Mouse (Mus musculus): ENCODE data around the gene Pias1.
"Not testable (repeated sequence)": the region's sequence is repeated elsewhere in the genome, so short reads cannot be mapped to it uniquely, and the experiment has no call there.

The Pias1 gene

DNA sequence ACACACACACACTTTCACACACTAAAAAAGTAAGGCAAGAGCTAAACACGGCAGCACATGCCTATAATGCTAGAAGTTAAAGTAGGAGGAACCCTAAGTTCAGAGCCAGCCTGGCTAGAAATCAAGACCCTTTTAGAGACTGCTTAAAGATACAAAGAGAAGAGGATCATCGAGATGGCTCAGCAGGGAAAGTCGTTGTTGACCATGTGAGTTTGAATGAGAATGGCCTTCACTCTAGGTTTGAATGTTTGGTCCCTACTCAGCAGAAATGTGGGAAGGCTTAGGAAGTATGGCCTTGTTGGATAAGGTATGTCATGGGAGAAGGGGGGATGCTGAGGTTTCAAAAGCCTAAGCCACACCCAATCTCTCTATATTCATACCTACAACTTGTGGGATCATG, 46.8 kb downstream of the Pias1 start:
- DNase-seq (ENCODE audit: low read depth), result no peak

DNA sequence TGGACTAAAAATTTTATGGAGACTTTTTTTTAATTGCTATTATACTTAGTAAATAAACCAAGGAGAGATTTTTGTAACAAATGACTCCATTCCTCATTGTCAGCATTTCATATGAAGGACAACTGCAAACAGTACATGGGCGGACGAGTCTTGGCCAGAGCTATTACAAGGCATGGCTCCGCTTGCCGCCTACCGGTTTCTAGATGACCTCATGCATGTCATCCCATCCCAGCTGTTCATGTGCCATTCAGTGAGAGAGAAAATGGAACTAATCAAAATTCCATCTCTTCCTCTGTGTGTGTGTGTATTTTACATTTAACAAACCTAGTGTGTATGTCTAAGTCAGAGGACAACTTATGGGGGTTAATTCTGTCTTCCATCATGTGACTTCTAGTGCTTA, 51.9 kb downstream of the Pias1 start:
- no peak for DNase-seq (ENCODE audit: low read depth)

DNA sequence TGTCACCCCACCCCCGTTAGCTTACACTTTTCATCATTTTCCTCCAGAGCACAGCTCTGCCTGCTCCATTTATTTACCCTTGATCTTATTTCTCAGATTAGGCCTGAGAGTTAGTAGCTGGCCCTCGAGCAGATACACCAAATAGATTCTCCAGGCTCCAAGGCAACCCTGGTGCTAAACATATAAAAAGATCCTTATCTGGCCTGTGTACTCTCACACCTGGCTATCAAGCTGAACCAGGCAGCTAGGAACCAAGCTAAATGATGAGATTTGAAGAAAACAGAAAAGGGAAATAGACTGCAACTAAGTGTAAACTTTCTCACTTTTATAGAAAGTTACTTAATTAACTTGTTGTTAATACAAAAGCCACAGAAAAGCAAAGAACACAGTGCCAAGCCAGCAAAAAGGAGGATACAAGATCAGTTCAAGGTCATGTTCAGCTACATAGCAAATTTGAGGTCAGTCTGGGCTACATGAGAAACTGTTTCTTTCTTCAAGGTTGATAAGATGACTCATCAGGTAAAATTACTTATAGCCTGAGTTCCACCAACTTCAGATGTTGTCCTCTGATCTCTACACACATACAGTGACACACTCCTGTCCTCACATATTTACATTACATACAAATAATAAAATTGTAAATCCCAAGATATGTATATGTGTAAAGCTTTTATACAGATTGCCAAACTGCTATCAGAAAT, 52.9 kb downstream of the Pias1 start:
- no peak for DNase-seq (ENCODE audit: low read depth)

DNA sequence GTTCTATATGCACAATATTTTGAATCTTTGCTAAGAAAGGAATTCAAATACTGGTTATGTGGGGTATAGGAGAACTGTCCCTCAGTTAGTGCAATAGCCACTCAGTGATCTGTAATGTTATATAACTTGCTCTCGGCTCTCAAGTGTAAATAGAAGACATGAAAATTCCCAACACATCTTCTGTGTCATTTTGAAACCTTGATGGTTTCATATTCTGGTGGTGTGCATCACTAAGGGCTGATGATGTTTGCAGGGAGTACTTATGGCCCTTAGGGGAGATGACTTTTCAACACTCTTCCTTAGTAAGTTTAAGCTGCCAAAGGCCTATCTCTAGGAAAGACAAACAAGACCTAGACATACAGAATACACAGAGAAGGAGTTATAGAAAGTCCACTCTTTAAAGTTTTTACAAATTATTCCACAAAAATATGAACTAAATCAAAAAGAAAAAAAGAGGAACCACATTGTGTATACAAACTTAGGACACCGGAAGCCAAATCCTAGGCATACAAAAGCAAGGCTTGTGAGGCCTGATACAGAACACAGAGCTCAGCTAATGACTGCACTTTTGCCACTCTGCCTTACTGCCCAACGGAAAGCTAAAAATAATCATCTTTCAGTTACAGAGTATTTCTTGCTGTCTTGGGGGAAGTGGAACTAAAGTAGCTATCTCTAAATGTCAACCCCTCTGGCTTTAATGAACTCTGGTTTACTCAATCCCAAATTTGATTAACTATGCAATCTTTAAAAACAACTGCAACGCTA, 55.0 kb downstream of the Pias1 start:
- DNase-seq (ENCODE audit: low read depth), result no peak

DNA sequence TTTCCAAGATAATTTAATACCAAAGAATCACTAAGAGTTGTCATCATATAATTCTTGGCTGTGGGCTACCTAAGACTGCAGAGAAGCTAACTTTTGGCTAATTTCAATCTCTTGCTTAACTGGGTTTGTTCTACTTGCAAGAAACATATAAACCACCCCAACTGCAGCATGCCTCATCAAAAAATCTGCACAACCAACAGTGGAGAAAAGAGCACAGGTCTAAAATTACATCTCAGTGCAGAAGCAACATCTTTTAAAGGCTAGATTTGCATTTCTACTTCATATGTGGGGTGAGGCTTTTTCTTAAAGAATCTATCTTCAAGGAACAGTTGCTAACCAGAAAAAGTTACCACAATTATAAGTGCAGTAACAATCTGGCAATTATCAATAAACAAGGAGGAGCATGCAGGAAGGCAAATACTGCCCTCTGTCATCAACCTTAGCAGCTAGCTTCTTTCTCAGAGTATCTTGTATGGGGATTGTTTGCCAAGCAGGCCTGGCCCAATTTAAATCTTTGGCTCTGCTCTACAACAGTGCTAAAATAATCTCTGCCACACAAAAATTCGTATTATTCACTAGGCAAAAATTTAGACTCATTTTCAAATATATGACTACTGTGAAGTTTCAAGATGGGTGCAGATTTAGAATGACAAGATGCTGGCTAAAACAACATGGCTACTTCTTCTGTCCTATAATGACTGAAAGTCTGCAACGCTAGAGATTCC, 62.7 kb downstream of the Pias1 start:
- no peak for DNase-seq (ENCODE audit: low read depth)

DNA sequence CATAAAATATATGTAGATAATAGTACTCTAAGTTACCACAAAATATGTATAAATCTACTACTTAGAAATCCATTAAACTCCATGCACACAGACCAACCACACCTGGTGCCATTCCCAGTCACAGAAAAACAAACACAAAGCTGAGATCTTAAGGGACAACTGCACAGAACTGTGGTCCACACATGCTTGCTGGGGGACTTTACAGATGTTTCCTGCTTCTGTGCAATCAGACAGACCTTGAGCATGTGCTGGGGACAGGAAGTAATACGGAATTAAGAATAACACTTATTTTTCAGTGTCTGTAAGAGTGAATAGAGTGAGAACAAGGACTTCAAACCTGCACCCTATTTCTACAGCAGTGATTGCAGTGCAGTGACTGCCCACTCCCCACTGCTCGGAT, 66.8 kb downstream of the Pias1 start:
- DNase-seq (ENCODE audit: low read depth), result no peak

DNA sequence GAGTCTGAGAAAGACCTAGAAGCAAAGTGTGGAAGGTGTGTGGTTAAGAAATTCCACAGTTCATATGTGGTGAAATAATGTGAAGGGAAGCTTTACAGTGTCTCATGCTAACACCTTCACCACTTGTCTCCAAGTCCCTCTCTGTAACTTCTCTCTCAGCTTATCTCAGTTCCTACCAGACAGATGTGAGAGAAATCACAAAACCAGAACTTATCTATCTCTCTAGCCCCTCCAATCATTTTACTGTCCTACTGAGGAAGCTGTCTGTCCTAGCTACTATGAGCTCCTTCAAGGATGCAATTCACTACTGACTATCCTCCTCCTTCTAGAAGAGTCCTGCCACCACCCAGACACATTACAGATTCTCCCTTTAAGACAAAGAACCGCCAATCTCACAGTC, 70.7 kb downstream of the Pias1 start:
- DNase-seq (ENCODE audit: low read depth), result no peak

DNA sequence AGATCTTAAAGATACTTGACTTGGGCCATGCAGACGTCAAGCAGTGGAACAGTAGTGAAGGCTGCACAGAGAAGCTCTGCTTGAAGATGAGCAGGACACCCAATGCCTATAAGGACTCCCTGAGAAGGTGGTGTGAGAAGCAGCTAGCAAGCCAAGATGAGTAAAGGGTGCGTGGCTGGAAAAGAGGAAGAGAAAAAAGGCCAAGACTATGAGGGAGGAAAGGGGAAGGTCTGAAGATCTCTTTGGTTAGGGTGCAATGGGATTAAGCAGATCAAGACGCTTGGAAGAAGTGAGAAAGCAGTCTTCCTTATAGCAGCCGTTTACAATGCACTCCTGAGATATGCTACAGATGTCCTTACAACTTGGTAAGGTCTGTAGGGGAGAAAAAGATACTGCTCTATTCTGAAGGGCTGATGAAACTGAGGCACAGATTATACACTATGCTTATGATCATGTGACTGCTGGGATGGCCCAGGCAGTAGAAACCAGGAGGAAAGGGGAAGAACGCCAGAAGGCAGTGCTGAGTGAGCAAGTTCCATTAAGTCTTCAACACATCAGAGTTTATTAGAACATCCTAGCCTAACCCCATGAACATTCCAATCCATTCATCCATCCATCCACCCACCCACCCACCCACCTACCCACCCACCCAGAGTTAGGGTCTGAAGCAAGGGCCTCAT, 74.2 kb downstream of the Pias1 start:
- DNase-seq (ENCODE audit: low read depth), result no peak

DNA sequence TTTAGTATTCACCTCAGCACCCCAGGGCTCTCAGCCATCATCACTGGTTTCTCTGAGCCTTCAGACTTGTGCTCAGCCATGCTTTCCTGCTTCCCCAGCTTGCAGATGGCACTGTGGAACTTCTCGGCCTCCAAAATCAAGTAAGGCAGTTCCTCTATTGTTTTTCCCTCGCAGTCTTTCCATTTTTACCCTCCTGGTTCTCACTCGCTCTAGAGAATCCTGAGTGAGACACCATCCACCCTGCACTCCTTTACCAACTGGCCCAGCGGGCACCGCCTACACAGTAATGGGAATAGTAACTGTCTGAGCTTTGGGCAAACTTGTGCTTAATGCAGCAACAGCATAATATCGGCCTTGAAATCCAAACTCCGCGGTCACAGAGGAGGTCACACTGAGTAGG, 82.7 kb downstream of the Pias1 start:
- DNase-seq (ENCODE audit: low read depth), result no peak

DNA sequence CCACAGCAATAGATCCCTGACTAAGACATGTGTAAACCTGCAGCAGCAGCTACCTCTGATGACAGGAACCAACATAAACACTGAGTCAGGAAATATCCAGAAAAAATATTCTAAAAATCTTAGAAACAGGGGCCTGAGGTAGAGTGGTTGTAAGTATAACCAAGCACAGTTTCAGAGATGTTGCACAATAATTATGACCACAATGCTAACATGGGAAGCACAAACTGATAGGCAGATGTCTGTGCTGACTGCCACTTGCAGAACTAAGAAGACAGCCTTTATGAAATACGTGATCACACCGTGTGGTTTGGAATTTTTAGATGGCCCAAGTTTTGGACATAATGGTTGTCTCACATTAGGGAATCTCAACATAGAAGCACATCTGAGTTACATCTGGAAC, 83.9 kb downstream of the Pias1 start:
- DNase-seq (ENCODE audit: low read depth), result no peak

DNA sequence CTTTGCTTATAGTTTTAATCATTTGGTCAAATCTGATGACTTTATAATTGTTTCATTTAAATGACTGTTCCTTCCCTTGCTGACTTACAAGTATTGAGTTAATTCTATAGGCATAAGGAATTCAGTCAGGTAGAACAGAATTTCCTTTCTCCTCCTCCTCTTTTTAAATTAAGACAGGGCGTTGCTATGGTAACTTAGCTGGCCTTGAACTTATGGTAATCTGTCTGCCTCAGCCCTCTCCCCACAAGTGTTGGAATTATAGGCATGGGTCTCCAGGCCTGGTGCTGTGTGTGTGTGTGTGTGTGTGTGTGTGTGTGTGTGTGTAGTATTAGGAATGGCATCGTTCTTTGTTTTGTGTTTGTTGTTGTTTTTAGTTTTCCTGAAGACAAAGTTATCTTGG, 86.0 kb downstream of the Pias1 start:
- no peak for DNase-seq (ENCODE audit: low read depth)

DNA sequence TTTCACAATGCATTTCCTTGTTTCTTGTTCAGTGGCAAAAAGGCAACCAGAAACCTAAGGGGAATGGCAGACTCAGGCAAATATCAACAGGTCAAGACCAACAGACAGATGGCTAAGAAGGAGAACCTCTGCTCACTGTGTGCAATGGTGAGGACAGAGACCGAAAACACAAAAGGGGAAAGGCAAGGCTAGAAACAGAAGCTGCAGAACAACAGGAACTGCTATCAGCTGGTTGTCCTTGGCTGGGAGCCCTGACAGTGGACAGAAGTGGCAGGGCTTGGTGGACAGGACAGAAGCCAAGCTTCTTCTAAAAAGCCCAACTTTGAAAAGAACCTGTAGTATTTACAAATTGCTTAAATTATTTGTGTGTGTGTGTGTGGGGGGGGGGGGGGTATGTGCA, 93.2 kb downstream of the Pias1 start:
- no peak for DNase-seq (ENCODE audit: low read depth)

DNA sequence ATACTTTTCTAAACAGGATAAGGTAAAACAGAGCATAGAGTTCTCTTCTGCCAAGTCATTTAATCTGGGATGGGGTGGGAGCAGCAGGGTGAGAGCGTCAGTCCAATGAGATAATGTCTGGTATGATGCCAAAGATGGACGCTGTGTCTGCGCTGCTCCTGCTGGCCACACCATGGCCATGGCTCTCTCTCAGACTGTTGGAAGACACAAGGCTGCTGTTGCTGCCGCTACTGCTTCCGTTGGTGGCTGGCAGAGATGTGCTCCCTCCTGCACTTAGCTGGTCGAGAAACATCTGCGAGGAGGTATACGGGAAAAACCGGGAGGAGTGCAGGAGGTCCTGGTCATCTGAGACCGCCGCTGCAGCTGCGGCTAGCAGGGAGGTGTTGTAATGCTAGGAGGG, 105.9 kb downstream of the Pias1 start:
- DNase-seq (ENCODE audit: low read depth), result no peak

DNA sequence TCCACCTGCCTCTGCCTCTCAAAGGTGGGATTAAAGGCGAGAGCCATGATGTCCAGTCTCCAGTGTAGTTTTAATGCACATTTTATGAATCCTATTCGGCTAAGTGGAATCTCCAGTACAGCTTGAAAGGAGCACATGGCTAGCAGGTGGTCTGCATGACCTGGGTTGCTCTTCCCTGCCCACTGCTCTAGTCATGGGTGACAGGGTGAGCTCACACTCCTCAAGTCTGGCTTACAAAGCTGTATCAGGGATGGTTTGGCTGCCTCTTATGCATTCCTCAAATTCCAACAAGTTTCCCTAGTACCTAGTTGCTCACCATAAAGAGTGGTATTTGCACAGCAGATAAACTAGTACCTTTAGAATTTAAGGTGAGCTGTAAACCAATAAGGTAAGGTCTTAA, 109.9 kb downstream of the Pias1 start:
- DNase-seq (ENCODE audit: low read depth), result no peak

DNA sequence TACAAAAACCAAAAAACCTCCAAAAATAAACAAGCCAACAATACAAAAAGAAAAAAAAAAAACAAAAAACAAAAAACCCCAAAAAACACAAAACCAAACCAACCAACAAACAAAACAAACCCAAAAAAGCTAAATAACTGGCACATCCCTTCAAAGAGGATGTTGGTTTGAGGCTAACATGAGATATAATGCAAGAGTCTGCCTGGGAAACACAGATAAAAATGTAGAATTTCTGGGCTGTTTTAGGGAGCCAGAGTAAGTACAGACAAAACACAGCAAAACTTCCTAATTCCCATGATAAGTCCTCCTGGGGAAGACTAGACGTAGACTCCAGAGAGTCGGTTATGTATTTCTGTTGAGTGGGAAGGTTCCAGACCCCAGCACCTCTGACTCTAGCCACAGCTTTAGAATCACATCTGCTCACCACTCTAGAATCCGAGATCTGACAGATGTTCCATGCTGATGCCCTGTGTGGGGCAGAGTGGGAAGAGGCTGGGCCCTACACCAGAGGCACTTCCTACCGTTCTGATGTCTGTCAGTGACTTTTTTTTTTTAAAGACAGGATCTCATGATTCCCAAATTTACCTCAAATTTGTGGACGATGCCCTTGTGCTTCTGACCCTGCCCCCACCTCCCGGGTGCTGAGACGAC, 110.6 kb downstream of the Pias1 start:
- no peak for DNase-seq (ENCODE audit: low read depth)

DNA sequence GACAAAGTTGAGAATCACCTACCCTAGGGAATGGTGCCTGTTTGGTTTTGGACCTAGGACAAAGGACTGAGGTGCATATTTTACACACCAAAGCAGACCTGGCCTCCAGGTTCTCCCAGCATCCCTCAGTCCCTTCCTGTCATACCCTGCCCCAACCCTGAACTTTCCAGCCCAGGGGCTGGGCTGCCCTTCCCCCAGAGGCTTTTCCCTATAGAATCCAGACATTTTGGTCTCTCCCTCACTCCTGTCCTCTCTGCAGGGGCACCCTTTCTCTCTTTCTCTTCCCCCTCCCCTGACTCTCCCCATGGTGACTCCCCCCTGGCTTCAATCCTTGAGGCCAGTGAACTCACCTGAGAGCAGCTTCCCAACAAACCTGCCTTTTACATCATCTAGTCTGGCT, 117.0 kb downstream of the Pias1 start:
- no peak for DNase-seq (ENCODE audit: low read depth)

DNA sequence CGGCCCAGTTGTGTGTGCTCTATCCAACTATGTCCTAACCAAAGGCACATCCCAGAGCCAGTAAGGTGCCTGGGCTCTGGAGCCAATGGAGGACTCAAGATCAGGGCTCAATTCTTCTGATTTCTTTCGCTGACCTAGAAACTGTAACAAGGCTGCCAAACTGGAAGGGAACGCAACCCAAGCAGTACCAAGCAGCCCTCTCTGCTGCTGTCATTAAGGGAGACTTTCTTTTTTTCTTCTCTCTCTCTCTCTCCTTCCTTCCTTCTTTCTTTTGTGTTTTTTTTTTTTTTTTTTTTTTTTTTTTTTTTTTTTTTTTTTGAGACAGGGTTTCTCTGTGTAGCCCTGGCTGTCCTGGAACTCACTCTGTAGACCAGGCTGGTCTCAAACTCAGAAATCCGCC, 118.5 kb downstream of the Pias1 start:
- not testable (repeated sequence) for DNase-seq (ENCODE audit: low read depth)

DNA sequence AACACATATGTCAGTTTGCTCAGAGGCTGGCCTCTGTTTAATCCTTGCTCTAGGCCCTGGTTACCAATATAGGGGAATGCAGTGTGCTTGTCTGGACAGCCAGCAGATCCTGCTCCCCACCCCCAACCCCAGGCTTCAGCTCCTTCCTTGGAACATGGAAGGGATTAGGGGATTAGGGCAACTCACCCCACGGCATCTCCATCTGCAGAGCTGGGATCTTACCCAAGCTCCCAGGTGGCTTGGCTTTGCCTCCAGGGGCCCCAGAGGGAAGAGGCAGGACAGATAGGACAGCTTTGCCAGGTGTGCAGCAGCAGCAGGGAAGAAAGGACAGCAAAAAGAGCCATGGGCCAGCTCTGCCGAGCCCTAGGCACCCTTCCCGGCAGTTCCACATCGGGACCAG, 126.9 kb downstream of the Pias1 start:
- no peak for DNase-seq (ENCODE audit: low read depth)

DNA sequence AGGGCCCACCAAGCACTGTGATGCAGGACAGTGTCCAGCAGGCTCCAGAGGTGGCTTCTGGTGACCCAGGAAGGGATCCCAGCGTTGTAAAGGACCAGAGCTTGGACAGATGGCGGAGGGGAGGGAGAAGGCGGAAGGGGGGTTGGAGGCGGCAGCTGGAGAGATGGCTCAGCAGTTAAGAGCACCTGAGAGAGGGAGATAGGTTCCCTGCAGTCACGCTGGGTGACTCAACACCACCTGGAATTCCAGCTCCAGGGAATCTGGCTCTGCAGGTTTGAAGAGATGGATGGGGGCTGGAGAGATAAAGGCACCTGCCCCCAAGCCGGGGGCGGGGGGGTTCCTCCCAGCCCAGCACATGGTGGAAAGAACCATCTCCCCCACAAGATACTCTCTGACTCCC, 127.6 kb downstream of the Pias1 start:
- not testable (repeated sequence) for DNase-seq (ENCODE audit: low read depth)

DNA sequence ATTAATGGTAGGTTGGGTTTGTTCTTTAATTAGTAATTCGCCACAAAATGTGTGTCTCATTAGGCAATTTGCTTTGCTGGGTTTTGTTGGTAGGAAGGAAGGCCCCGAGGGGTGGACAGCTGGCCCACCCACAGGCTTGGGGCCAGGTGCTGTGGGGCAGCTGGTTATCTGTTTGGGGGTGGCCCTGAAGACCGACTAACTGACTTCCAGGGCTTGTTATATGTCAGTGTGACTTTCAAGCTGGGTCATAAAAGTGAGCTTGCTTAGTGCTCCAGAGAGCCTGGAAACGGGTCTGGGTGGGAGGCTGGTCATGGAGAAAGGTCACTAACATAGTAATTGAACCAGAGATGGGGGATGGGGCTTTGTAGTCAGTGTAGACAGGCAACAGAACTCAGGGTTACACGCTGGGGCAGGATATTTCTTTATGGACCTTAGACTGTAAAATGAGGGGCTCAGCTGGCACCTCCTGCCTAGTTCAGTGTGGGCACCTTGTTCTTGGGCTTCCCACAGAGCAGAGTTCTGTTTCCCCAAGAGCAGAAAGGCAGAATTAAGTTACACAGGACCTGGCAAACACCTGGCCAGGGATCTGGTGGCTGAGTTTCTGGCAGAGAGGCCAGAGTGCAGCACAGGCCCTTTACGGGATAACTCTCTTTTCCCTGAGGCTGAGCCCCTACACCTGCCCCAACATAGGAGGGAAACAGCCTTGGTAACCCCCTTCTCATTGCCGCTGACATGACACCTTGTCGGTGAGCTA, 129.3 kb downstream of the Pias1 start:
- DNase-seq (ENCODE audit: low read depth), result no peak

DNA sequence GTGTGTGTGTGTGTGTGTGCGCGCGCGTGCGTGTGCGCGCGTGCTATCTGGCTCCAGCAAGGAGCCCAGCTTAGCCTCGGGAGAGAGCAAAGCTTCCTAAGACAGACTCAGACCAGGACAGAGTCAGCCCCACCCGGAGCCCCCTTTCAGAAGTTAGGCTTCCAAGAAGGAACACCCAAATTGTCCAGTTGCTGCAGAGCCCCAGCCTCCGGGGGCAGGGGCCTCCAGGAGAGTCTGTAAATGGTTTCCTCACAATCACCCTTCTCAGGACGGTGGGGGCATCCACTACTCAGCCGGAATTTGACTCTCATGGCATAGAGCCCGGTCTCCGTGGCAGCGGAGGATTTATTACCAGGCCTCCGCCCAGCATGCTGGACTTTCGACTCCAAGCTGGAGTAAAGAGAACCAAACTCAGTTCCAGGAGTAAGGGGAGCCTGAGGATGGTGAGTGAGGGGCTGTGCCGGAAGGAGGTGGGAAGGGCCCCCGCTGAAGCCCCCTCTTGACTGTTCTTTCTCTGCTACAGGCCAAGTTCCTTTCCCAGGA, 129.9 kb downstream of the Pias1 start, which contains the start of gene Calml4:
TSS of gene Calml4 (plus strand) at position 362 of the 543 bp plus-strand sequence.
- no peak for DNase-seq (ENCODE audit: low read depth)

Data from naive thymus-derived CD4-positive, alpha-beta T cell, adult 2 months (primary cell).